Mouse (Mus musculus) stomach, postnatal 0 days (tissue): ENCODE results near the gene Olfr743.

Source experiments
- CTCF ChIP-seq: IDR thresholded peaks from 2 replicates; pipeline ENCODE4 v1.5.1; 2016; ENCODE audit warnings: antibody characterized with exemption, low read depth, mild to moderate bottlenecking, moderate library complexity
- EP300 ChIP-seq: optimal IDR thresholded peaks from 2 replicates; pipeline ENCODE3; 2016; ENCODE audit warnings: antibody characterized with exemption

DNA sequence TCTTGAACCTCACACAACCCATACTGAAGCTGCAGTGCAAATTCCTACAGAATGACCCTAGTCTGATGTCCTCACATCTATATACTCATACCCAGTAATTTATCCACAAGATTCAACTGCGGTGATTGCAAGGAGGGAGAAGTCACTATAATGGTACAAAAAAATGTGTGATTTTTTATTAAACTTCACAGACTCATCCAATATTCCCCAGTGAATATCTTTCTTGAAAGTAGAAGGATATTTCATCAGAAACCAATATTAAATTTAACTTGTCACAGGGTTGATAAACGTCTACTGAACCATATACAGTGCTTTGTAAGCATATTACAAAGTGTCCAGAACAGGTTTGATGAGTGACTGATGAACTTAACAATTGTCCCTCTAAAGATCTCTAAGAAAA is 49.2 kb upstream of the Olfr743 start, which contains the start of gene Olfr741:
- TF ChIP-seq CTCF (no peak), EP300 (no peak)
